8 mouse cellular contexts compared by ENCODE assay signal in the genomic region with DNA sequence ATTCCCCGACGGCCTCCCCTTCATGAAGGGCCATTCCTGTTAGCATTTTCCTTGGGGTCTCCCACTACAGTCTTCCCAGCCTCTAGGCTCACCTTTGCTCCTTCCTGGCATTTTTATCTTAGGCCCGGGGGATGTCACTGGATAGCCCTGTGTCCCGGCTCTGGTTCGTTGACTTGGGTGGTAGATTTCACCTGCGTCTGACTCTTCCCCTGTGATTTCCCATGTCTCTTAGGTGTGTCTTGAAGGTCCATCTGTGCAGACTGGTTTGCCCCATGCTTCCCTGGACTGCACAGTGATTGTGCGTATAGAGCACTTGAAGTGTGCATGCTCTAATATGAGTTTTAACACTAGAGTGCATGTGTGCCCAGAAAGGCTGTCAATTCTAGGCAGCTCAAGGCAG. TPM values are rescaled to one million over a fixed set of nuclear protein-coding genes. Genes with fewer than 3 reads are reported as not detected.
DNase-seq lines count a peak whose midpoint lies in the region; ATAC-seq lines count a peak whose summit lies in the region.

No protein-coding gene starts in this region.

- H3K4me3 ChIP-seq in liver, embryonic 11.5 days (ENCODE audit: low read depth, low read length) = peak overlapping the region; percentile 91
- H3K4me3 ChIP-seq in stomach, embryonic 16.5 days (replicated peaks; ENCODE audit: low read length) = peak overlapping the region; percentile 93

- H3K4me2 ChIP-seq in liver, embryonic 11.5 days = peak overlapping the region; percentile 92
- peak overlapping the region; percentile 79 for H3K4me2 ChIP-seq in stomach, embryonic 16.5 days (ENCODE audit: low read depth, low read length)

- 33% methylated on average over 7 of the region's 7 CpGs for WGBS in liver, embryonic 11.5 days
- 31% methylated on average over 7 of the region's 7 CpGs for WGBS in stomach, embryonic 16.5 days

- H3K9me3 ChIP-seq in liver, embryonic 11.5 days (ENCODE audit: control insufficient read depth, low read length) = no peaks in the 10 kb centered on the region
- H3K9me3 ChIP-seq in stomach, embryonic 16.5 days (replicated peaks; ENCODE audit: control insufficient read depth, low read length) = no peaks in the 10 kb centered on the region

- no peak overlapping the region; the same call in 1 of the 2 replicates for H3K27ac ChIP-seq in liver, embryonic 11.5 days (ENCODE audit: low read depth, low read length)
- H3K27ac ChIP-seq in stomach, embryonic 16.5 days (ENCODE audit: low read length) = no peak overlapping the region

- peak; percentile 9 for DNase-seq in kidney, adult 11 months
- DNase-seq in kidney, postnatal 10 days = no peak
- peak; percentile 45 for DNase-seq in adipocyte (ENCODE audit: low spot score)
- DNase-seq in heart, postnatal 4 days = peak; percentile 5
- DNase-seq in liver, embryonic 11.5 days (ENCODE audit: low spot score) = no peak
- no peak for DNase-seq in frontal cortex, postnatal 14 days (ENCODE audit: low spot score in 2 of 2)
- DNase-seq in ovary, postnatal 14 days (ENCODE audit: low spot score) = no peak

- peaks cover 5% of the 10 kb centered on the region; the same call in 1 of the 2 replicates for H3K4me1 ChIP-seq in liver, embryonic 11.5 days (replicated peaks; ENCODE audit: control insufficient read depth, insufficient read depth, low read length)
- H3K4me1 ChIP-seq in stomach, embryonic 16.5 days (ENCODE audit: control insufficient read depth, insufficient read depth, low read length) = peaks cover 9% of the 10 kb centered on the region

- ATAC-seq in liver, embryonic 11.5 days (replicated peaks; ENCODE audit: low FRiP score) = no peak
- ATAC-seq in stomach, embryonic 16.5 days (ENCODE audit: insufficient read depth, low FRiP score) = no peak

- H3K36me3 ChIP-seq in liver, embryonic 11.5 days (ENCODE audit: control insufficient read depth, insufficient read depth, low read length) = no peaks in the 10 kb centered on the region
- H3K36me3 ChIP-seq in stomach, embryonic 16.5 days (ENCODE audit: control insufficient read depth, insufficient read depth, low read length) = no peaks in the 10 kb centered on the region

- H3K27me3 ChIP-seq in liver, embryonic 11.5 days (replicated peaks; ENCODE audit: control insufficient read depth, insufficient read depth, low read length) = no peaks in the 10 kb centered on the region
- no peaks in the 10 kb centered on the region for H3K27me3 ChIP-seq in stomach, embryonic 16.5 days (ENCODE audit: control insufficient read depth, insufficient read depth, low read length)

- H3K9ac ChIP-seq in liver, embryonic 11.5 days (ENCODE audit: low read depth, low read length) = peak overlapping the region; percentile 79
- H3K9ac ChIP-seq in stomach, embryonic 16.5 days (ENCODE audit: low read length) = peak overlapping the region; percentile 82

RNA-seq across cellular contexts. Expression of a gene that starts 1.1 kb away (rescaled TPM):
- 10 to 100 TPM; 56.5 to 62.3 TPM for total RNA-seq in heart, postnatal 4 days (2021)
- 50.3 and 60.6 TPM in 2 replicates for polyA plus RNA-seq in liver, embryonic 11.5 days (2014; fragmentation: Nextera tagmentation; extraction: Ambion mirVana)
- 58.4 and 61.4 TPM in 2 replicates for polyA plus RNA-seq in stomach, embryonic 16.5 days (2015; fragmentation: Nextera tagmentation; extraction: Ambion mirVana)

RNA-seq across cellular contexts. Expression of a gene that starts 44.4 kb away (rescaled TPM):
- total RNA-seq in heart, postnatal 4 days (2021) = under 1 TPM; 0.07 to 0.09 TPM
- polyA plus RNA-seq in liver, embryonic 11.5 days (2014; fragmentation: Nextera tagmentation; extraction: Ambion mirVana) = not detected in 2 replicates
- polyA plus RNA-seq in stomach, embryonic 16.5 days (2015; fragmentation: Nextera tagmentation; extraction: Ambion mirVana) = 0.14 and 0.19 TPM in 2 replicates

Comparison
In these comparisons a context has a peak if more than half of its experiments do, and no peak if none do; other contexts are left out.
1. DNase-seq: peak in kidney, adult 11 months (single experiment), adipocyte (single experiment) and heart, postnatal 4 days (single experiment); none in kidney, postnatal 10 days (single experiment), liver, embryonic 11.5 days (single experiment), frontal cortex, postnatal 14 days (0 of 2) and ovary, postnatal 14 days (single experiment).